ENCODE assay signal across 17 mouse cellular contexts in genomic region chr8:107872121-107872520, GRCm38 (mm10).
DNase-seq lines count a peak whose midpoint lies in the region; ATAC-seq and TF ChIP-seq lines count a peak whose summit lies in the region.
"Had no signal": no experiment of that assay in that cellular context is flagged by ENCODE, and none has a peak within 500 bp of the region (broad histone marks: within the 10 kb centered on the region; RNA-seq: fewer than 3 reads in every experiment).

No protein-coding gene starts in this region.

- H3K36me3 ChIP-seq in E14TG2a.4 (ENCODE audit: insufficient read depth, low read length): no peaks in the 10 kb centered on the region
- no peaks in the 10 kb centered on the region for H3K36me3 ChIP-seq in forebrain, embryonic 14.5 days (ENCODE audit: control insufficient read depth, insufficient read depth, low read length)
- no peaks in the 10 kb centered on the region for H3K36me3 ChIP-seq in hindbrain, embryonic 16.5 days (ENCODE audit: control insufficient read depth, insufficient read depth, low read length)
- no peaks in the 10 kb centered on the region for H3K36me3 ChIP-seq in midbrain, embryonic 12.5 days
- H3K36me3 ChIP-seq: embryonic facial prominence, embryonic 10.5 days; heart, embryonic 12.5 days had no signal

- H3K4me3 ChIP-seq in E14TG2a.4 (replicated peaks; ENCODE audit: low read length): peak overlapping the region; percentile 20; the same call in 1 of the 2 replicates
- H3K4me3 ChIP-seq in forebrain, embryonic 14.5 days (ENCODE audit: low read depth, low read length): 0 out of 2 replicates have a peak overlapping the region, but pooled peaks have one; percentile 10
- H3K4me3 ChIP-seq in hindbrain, embryonic 16.5 days (ENCODE audit: low read length): peak overlapping the region; percentile 22
- H3K4me3 ChIP-seq in midbrain, embryonic 12.5 days: 0 out of 2 replicates have a peak overlapping the region, but pooled peaks have one; percentile 4
- H3K4me3 ChIP-seq: embryonic facial prominence, embryonic 10.5 days; heart, embryonic 12.5 days had no signal

- no peak for TF ChIP-seq CTCF in E14TG2a.4 (conservative IDR thresholded peaks at IDR 0.05; ENCODE audit: low read length)

- 12% methylated on average over 11 of the region's 11 CpGs for WGBS in forebrain, embryonic 14.5 days
- WGBS in hindbrain, embryonic 16.5 days: 41% methylated on average over 11 of the region's 11 CpGs
- 33% methylated on average over 11 of the region's 11 CpGs for WGBS in midbrain, embryonic 12.5 days

- H3K4me2 ChIP-seq in forebrain, embryonic 14.5 days (ENCODE audit: low read length): peak overlapping the region; percentile 48
- peak overlapping the region; percentile 52 for H3K4me2 ChIP-seq in hindbrain, embryonic 16.5 days (ENCODE audit: low read length)
- H3K4me2 ChIP-seq in midbrain, embryonic 12.5 days (replicated peaks): peak overlapping the region; percentile 39
- H3K4me2 ChIP-seq: heart, embryonic 12.5 days had no signal

- H3K27ac ChIP-seq in forebrain, embryonic 14.5 days (ENCODE audit: low read depth, low read length): peak overlapping the region; percentile 39; the same call in 1 of the 2 replicates
- H3K27ac ChIP-seq in hindbrain, embryonic 16.5 days (ENCODE audit: low read depth, low read length): no peak overlapping the region
- H3K27ac ChIP-seq in midbrain, embryonic 12.5 days (replicated peaks): no peak overlapping the region
- H3K27ac ChIP-seq: embryonic facial prominence, embryonic 10.5 days; macrophage had no signal

- peaks cover 13% of the 10 kb centered on the region for H3K27me3 ChIP-seq in E14TG2a.4 (ENCODE audit: insufficient read depth, low read length)
- no peaks in the 10 kb centered on the region for H3K27me3 ChIP-seq in forebrain, embryonic 14.5 days (replicated peaks; ENCODE audit: control insufficient read depth, insufficient read depth, low read length)
- H3K27me3 ChIP-seq in hindbrain, embryonic 16.5 days (replicated peaks; ENCODE audit: control insufficient read depth, insufficient read depth, low read length): no peaks in the 10 kb centered on the region
- no peaks in the 10 kb centered on the region; the same call in 1 of the 2 replicates for H3K27me3 ChIP-seq in midbrain, embryonic 12.5 days
- H3K27me3 ChIP-seq: heart, embryonic 12.5 days had no signal

- H3K9me3 ChIP-seq in E14TG2a.4 (ENCODE audit: low read length): peaks cover 7% of the 10 kb centered on the region
- H3K9me3 ChIP-seq in forebrain, embryonic 14.5 days (replicated peaks; ENCODE audit: control insufficient read depth, low read length): peaks cover 4% of the 10 kb centered on the region; the same call in 1 of the 2 replicates
- no peaks in the 10 kb centered on the region; the same call in 1 of the 2 replicates for H3K9me3 ChIP-seq in hindbrain, embryonic 16.5 days (ENCODE audit: control insufficient read depth, low read length)
- H3K9me3 ChIP-seq in midbrain, embryonic 12.5 days: peaks cover 7% of the 10 kb centered on the region; the same call in 1 of the 2 replicates
- H3K9me3 ChIP-seq: embryonic facial prominence, embryonic 10.5 days; heart, embryonic 12.5 days had no signal

- peak overlapping the region; percentile 45 for H3K9ac ChIP-seq in forebrain, embryonic 14.5 days (ENCODE audit: low read length)
- peak overlapping the region; percentile 45 for H3K9ac ChIP-seq in hindbrain, embryonic 16.5 days (ENCODE audit: low read depth, low read length)
- H3K9ac ChIP-seq in midbrain, embryonic 12.5 days (replicated peaks): no peak overlapping the region
- H3K9ac ChIP-seq: heart, embryonic 12.5 days had no signal

- ATAC-seq in forebrain, embryonic 14.5 days: no peak
- ATAC-seq in hindbrain, embryonic 16.5 days: no peak
- no peak for ATAC-seq in midbrain, embryonic 12.5 days (ENCODE audit: low FRiP score, low read depth)

- H3K4me1 ChIP-seq in E14TG2a.4 (replicated peaks; ENCODE audit: low read depth, low read length): peaks cover 21% of the 10 kb centered on the region
- H3K4me1 ChIP-seq in forebrain, embryonic 14.5 days (ENCODE audit: control insufficient read depth, insufficient read depth, low read length): no peaks in the 10 kb centered on the region; the same call in 1 of the 2 replicates
- H3K4me1 ChIP-seq in hindbrain, embryonic 16.5 days (ENCODE audit: control insufficient read depth, insufficient read depth, low read depth, low read length): no peaks in the 10 kb centered on the region
- H3K4me1 ChIP-seq in midbrain, embryonic 12.5 days: peaks cover 17% of the 10 kb centered on the region
- H3K4me1 ChIP-seq: heart, embryonic 12.5 days had no signal

- DNase-seq in forebrain, embryonic 14.5 days (ENCODE audit: low spot score): peak; percentile 36
- DNase-seq in cerebellum, adult 9-10 months: no peak
- DNase-seq in right cerebral cortex, postnatal 10 days (ENCODE audit: low spot score in 2 of 2): no peak
- DNase-seq in yolk sac, embryonic 10.5 days (ENCODE audit: low spot score): no peak
- DNase-seq in kidney, postnatal 25 days: no peak
- DNase-seq: adrenal gland, adult 8-10 months; cerebellum, postnatal 14 days; gastrocnemius, postnatal 10 days; heart, postnatal 4 days; kidney, adult 2 months; thymus, postnatal 4 days had no signal
